In genomic region chr19:40661108-40661507, GRCm38 (mm10) we compare ENCODE assay signal across 8 mouse cellular contexts. TPM values are rescaled to one million over a fixed set of nuclear protein-coding genes. Genes with fewer than 3 reads are reported as not detected.
A peak's percentile ranks its signal among the peaks of the same experiment; 100 is the strongest.
DNase-seq lines count a peak whose midpoint lies in the region; ATAC-seq lines count a peak whose summit lies in the region.

No protein-coding gene starts in this region.

- peak; percentile 46 for DNase-seq in layer of hippocampus, adult 11-12 months (ENCODE audit: low spot score)
- no peak for DNase-seq in layer of hippocampus, adult 8-10 months (ENCODE audit: low spot score in 2 of 2)
- DNase-seq in kidney, postnatal 36 days = peak; percentile 44 to 69
- DNase-seq in midbrain, embryonic 14.5 days = no peak
- DNase-seq in adrenal gland, postnatal 25 days = no peak
- DNase-seq in frontal cortex, postnatal 25 days (ENCODE audit: low spot score in 2 of 2) = no peak

- H3K9ac ChIP-seq in forebrain, embryonic 16.5 days (replicated peaks; ENCODE audit: low read depth, low read length) = peak overlapping the region; percentile 60; the same call in 1 of the 2 replicates
- H3K9ac ChIP-seq in midbrain, embryonic 14.5 days (replicated peaks; ENCODE audit: low read length) = no peak overlapping the region

- peak overlapping the region; percentile 61 for H3K4me2 ChIP-seq in forebrain, embryonic 16.5 days (ENCODE audit: low read length)
- H3K4me2 ChIP-seq in midbrain, embryonic 14.5 days (ENCODE audit: low read length) = peak overlapping the region; percentile 54

- no peaks in the 10 kb centered on the region for H3K36me3 ChIP-seq in forebrain, embryonic 16.5 days (ENCODE audit: control insufficient read depth, insufficient read depth)
- H3K36me3 ChIP-seq in midbrain, embryonic 14.5 days (ENCODE audit: control insufficient read depth, insufficient read depth, low read length) = no peaks in the 10 kb centered on the region

- H3K4me3 ChIP-seq in forebrain, embryonic 16.5 days (replicated peaks; ENCODE audit: low read length) = peak overlapping the region; percentile 45
- H3K4me3 ChIP-seq in midbrain, embryonic 14.5 days (replicated peaks; ENCODE audit: low read depth, low read length) = peak overlapping the region; percentile 36

- H3K4me1 ChIP-seq in forebrain, embryonic 16.5 days (replicated peaks; ENCODE audit: control insufficient read depth, insufficient read depth, low read length) = peaks cover 22% of the 10 kb centered on the region
- H3K4me1 ChIP-seq in midbrain, embryonic 14.5 days (ENCODE audit: control insufficient read depth, insufficient read depth, low read length) = peaks cover 5% of the 10 kb centered on the region; the same call in 1 of the 2 replicates

- ATAC-seq in forebrain, embryonic 16.5 days = no peak
- no peak for ATAC-seq in midbrain, embryonic 14.5 days (ENCODE audit: low FRiP score, low TSS enrichment)
- ATAC-seq in frontal cortex, adult (ENCODE audit: low TSS enrichment) = no peak

- no peaks in the 10 kb centered on the region for H3K27me3 ChIP-seq in forebrain, embryonic 16.5 days (replicated peaks; ENCODE audit: control insufficient read depth, insufficient read depth, low read length)
- no peaks in the 10 kb centered on the region for H3K27me3 ChIP-seq in midbrain, embryonic 14.5 days (ENCODE audit: control insufficient read depth, insufficient read depth, low read length)

- H3K9me3 ChIP-seq in forebrain, embryonic 16.5 days (ENCODE audit: control insufficient read depth, low read length) = no peaks in the 10 kb centered on the region
- no peaks in the 10 kb centered on the region for H3K9me3 ChIP-seq in midbrain, embryonic 14.5 days (ENCODE audit: control insufficient read depth, low read length)

- 67% methylated on average over 2 of the region's 2 CpGs for WGBS in forebrain, embryonic 16.5 days
- WGBS in midbrain, embryonic 14.5 days = 78% methylated on average over 2 of the region's 2 CpGs

- no peak overlapping the region; the same call in 1 of the 2 replicates for H3K27ac ChIP-seq in forebrain, embryonic 16.5 days (ENCODE audit: low read length)
- no peak overlapping the region for H3K27ac ChIP-seq in midbrain, embryonic 14.5 days (replicated peaks; ENCODE audit: low read depth, low read length)

RNA-seq across cellular contexts. Expression of gene Entpd1, which starts 48.9 kb away (rescaled TPM):
- total RNA-seq in layer of hippocampus, adult 8-10 months (2022) = 10 to 100 TPM; 16.0 to 32.9 (median 21.3) TPM
- 7.8 and 8.5 TPM in 2 replicates for polyA plus RNA-seq in forebrain, embryonic 16.5 days (2015; fragmentation: Nextera tagmentation; extraction: Ambion mirVana)
- 5.4 and 9.2 TPM in 2 replicates for polyA plus RNA-seq in midbrain, embryonic 14.5 days (2014; fragmentation: Nextera tagmentation; extraction: Ambion mirVana)
- total RNA-seq in adrenal gland, postnatal 25 days (2021) = 19.6 and 20.3 TPM in 2 replicates

RNA-seq across cellular contexts. Expression of gene Tctn3, which starts 49.1 kb away (rescaled TPM):
- 10 to 100 TPM; 17.7 to 19.5 (median 18.8) TPM for total RNA-seq in layer of hippocampus, adult 8-10 months (2022)
- 13.3 and 14.2 TPM in 2 replicates for polyA plus RNA-seq in forebrain, embryonic 16.5 days (2015; fragmentation: Nextera tagmentation; extraction: Ambion mirVana)
- polyA plus RNA-seq in midbrain, embryonic 14.5 days (2014; fragmentation: Nextera tagmentation; extraction: Ambion mirVana) = 12.5 and 13.7 TPM in 2 replicates
- total RNA-seq in adrenal gland, postnatal 25 days (2021) = 6.7 and 8.4 TPM in 2 replicates

Comparison
In these comparisons a context has a peak if more than half of its experiments do, and no peak if none do; other contexts are left out.
1. DNase-seq: peak in layer of hippocampus, adult 11-12 months (single experiment) and kidney, postnatal 36 days (2 of 2); none in layer of hippocampus, adult 8-10 months (0 of 2), midbrain, embryonic 14.5 days (single experiment), adrenal gland, postnatal 25 days (single experiment) and frontal cortex, postnatal 25 days (0 of 2).